Mouse (Mus musculus) right cerebral cortex, adult 2 months (tissue): ENCODE results near the gene Pom121.

ENCODE experiments used
- DNase-seq, 2 experiments: peaks; one replicate each; pipeline ENCODE4 v3.0.0; 2021 to 2022; ENCODE audit warnings: low spot score in 2 of 2

Gene Pom121

DNA sequence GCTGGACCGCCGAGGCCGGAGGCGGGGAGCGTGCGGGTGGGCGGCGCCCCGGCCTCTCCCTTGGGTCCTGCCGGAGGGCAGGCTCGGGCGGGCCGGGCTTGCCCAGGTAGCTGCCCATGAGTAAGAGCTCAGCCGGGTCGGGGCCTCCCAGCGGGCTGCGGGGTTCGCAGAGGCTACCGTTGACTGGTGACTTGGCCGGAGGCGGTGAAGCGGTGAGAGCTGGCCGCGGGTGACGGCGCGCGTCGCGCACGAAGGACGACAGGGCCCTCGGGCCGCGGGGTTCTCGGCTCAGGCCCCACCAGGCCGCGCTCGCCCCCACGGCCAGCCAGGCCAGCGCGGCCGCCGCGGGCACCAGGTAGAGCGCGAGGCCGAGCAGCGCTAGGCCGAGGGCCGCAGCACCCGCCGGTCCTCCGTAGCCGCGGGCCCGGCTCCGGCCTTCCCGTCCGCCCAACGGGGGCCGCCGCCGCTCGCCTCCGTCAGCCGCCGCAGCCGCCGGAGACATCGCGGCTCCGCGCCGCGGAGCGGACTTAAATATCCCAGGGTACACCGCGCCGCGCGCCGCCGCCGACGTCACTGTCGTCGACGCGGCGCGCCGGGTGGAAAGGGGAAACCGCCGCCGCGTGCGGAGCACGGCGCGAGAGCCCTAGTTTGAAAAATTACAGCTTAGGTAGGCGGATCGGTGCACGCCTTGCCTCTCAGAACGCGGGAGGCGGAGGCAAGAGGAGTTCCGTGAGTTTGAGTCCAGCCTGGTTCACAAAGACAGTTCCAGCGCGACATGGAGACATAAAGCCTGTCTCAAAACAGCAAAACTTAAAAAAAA is at the start of gene Pom121:
Gene Pom121, minus strand, starts transcription at position 543 of the 820 bp plus-strand sequence.
- DNase-seq, result peak; percentile 77 to 83

DNA sequence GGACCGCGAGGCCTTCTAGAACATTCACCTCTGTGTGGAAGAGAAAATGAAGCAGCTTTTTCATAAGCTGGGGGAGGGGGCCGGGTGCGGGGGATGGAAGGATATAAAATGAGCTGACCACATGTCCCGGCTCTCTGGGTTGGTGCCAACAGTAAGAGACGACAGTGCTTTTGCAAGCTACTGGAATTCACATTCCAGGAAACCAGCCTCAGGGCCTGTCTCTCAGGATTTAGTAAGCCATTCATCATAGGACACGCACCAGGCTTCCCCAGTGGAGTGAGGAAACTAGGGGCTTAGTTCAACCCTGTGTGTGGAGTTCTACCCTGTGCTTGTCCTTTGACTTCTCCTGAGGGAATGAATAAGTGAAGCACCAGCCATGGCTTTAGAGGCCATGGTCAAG is 48.1 kb upstream of the Pom121 start:
- DNase-seq, result no peak

DNA sequence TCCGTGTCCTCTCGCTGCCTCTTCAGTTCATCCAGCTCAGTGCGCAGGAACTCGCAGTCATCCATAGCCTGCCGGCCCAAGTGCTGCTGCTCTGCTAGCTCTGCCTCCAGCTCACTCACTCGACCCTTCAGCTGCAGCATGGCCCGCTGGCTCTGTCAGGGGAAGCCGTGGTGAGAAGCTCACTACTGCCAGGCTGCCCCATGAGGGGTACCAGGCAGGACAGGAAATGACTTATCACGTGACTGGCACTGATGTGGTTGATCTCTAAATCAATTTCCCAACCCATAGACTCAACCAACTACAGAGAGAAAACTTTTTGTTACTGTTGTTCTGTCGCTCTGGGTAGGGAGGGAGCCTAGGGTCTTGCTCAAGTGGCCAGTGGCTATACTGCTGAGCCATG is 40.7 kb upstream of the Pom121 start:
- no peak for DNase-seq

DNA sequence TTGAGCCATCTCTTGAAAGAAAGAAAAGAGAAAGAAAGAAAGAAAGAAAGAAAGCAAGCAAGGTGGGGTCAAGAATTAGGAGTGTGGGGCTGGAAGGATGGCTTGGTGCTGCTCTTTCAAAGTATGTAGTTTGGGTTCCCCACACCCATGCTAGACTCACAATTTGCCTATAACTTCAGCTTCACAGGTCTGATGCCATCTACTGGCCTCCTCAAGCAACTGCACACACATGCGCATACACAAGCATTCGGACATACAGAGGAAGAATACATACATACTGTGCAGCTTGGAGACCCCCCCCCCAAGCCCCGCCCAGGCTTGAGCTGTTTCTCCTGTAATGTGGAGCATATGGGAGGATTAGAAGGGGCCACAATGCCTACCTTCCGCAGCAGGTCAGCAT is 39.5 kb upstream of the Pom121 start:
- DNase-seq, result no peak

DNA sequence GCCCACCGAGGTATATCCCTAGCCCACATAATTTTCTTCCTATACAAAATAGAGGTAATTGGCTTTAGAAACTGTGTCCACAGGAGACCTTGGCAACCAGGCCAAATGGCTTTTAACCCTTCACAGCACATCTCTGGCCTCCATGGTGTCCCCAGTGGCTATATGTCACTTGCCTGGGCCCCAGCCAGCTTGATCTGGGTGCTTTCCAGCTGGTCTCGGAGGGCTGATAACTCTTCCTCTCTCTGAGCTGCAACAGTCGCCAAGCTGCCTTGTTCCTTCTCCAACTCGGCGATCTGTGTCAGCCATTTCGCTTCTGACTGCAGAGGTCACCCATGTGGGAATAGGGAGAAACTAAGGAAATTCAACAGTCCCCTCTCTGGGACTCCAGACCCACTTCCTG is 36.8 kb upstream of the Pom121 start:
- no peak for DNase-seq

- no peak for DNase-seq
These were observed 34.4 kb upstream of the Pom121 start for GRCm38 (mm10) chr5:135428786-135429185.

DNA sequence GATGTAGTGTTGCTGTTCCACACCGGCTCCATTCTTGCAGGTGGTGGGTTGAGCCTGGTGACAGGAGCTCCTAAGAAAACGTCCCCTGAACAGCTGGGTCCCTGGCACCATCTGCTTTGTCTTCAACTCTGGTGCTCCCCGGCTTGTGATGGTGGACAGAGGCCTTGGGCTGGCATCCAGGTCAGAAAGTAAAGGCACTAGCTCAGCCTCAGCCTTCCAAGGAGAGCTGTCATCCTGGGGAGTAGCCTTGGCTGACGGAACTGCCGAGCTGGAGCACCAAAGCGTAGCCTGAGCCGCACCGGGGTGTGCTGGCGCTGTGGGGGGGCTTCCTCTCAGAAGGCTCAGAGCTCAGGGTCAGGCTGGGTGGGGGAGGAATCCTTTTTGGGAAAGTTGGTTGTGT is 15.9 kb upstream of the Pom121 start:
- DNase-seq, result no peak

- DNase-seq, result no peak
These were observed 13.8 kb upstream of the Pom121 start for GRCm38 (mm10) chr5:135408114-135408513.

GRCm38 (mm10) chr5:135405437-135405836 is 11.1 kb upstream of the Pom121 start:
- no peak for DNase-seq

GRCm38 (mm10) chr5:135404623-135405022 is 10.3 kb upstream of the Pom121 start:
- DNase-seq, result peak; percentile 68 to 78

GRCm38 (mm10) chr5:135400244-135400643 is 5.9 kb upstream of the Pom121 start:
- DNase-seq, result peak; percentile 82 to 87

- no peak for DNase-seq
These were observed 5.0 kb upstream of the Pom121 start for GRCm38 (mm10) chr5:135399382-135399781.

DNA sequence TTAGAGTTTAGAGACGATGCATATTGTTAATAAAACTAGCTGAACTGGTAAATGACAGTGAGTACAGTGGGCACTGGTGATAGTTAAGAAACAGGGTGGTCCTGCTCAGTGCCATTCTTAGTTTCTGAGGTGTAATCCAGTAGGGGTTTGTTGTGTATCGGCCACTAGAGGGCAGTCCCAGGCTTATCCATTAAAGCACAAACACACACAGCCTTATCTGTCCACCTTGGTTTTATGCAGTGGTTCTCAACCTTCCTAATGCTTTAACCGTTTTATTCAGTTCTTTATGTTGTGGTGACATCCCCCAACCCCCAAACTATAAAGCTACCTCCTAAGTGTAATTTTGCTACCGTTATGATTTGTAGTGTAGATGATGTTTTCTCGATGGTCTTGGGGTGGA is 1.5 kb upstream of the Pom121 start:
- peak; percentile 46 to 47 for DNase-seq

- DNase-seq, result no peak
These were observed 10.6 kb downstream of the Pom121 start for GRCm38 (mm10) chr5:135383771-135384170.

DNA sequence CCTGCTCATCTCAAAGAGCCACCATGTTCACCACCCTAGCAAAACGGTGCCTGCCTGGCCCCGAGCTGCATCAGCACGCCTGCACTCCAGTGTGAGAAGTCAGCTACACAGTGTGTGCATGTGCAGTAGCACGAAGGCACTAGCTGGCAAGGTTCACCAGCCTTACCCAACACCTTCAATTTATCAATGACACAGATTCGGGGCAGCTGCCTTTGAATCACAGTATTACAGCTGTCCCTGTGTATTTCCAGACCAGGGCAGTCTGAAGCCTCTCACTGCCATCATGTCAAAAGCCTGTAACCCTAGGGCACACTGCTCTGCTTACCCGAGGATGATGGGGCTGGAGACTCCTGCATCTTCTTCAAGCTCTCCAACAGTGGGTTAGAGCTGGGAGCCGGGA is 11.6 kb downstream of the Pom121 start:
- DNase-seq, result no peak

- DNase-seq, result no peak
These were observed 12.9 kb downstream of the Pom121 start for GRCm38 (mm10) chr5:135381356-135381925.

DNA sequence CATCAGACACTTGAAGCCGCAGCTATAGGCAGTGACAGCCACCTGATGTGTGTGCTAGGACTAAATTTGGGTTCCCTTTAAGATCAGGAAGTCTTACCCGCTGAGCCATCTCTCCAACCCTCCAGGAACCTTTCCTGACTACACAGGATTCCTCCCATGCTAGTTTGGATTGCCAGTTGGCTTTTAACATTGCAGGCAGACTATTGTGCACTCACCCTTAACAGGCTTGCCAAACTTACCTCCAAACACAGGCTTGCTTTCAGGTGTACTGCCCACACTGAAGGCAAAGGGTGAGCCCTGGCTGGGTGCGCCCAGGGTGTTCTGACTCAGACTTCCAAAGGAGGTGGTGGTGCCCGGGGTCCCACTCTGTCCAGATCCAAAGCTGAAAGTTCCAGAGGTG is 13.7 kb downstream of the Pom121 start:
- DNase-seq, result no peak

DNA sequence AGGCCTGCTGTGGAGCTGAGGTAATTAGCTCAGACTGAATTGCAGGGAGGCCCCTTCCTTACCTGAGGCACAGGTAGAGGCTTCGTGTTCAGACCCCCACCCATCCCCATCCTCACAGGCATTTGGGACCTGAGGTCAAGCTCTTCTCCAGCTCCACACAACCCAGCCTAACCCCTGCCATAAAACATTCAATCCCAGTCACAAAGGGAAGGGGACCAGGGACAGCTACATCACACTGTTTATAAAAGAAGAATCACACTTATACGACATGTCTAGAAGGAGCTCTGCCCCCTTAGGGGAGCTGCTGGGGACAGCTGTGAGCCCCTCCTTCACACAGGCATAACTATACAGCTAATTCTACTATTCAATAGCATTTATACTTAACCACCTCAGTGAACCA is 18.0 kb downstream of the Pom121 start:
- no peak for DNase-seq

- no peak for DNase-seq
These were observed 19.2 kb downstream of the Pom121 start for GRCm38 (mm10) chr5:135375167-135375566.

DNA sequence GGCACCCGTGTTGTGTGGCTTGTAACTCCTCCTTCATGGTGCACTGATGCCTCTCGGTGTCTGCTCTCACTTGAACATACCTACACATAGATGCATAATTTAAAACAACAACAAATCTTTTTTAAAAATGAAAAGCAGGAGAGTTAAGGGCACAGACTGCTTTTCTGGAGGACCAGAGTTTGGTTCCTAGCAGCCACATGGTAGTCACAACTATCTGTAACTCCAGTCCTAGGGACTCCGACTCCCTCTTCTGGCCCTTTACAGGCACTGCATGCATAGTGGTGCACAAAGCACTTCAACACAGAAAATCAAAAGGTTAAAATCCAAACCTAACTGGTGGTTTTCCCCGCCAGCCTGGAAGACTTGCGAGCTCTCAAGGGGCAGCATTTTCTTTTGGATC is 20.7 kb downstream of the Pom121 start:
- no peak for DNase-seq

- no peak for DNase-seq
These were observed 23.2 kb downstream of the Pom121 start for GRCm38 (mm10) chr5:135371195-135371594.

DNA sequence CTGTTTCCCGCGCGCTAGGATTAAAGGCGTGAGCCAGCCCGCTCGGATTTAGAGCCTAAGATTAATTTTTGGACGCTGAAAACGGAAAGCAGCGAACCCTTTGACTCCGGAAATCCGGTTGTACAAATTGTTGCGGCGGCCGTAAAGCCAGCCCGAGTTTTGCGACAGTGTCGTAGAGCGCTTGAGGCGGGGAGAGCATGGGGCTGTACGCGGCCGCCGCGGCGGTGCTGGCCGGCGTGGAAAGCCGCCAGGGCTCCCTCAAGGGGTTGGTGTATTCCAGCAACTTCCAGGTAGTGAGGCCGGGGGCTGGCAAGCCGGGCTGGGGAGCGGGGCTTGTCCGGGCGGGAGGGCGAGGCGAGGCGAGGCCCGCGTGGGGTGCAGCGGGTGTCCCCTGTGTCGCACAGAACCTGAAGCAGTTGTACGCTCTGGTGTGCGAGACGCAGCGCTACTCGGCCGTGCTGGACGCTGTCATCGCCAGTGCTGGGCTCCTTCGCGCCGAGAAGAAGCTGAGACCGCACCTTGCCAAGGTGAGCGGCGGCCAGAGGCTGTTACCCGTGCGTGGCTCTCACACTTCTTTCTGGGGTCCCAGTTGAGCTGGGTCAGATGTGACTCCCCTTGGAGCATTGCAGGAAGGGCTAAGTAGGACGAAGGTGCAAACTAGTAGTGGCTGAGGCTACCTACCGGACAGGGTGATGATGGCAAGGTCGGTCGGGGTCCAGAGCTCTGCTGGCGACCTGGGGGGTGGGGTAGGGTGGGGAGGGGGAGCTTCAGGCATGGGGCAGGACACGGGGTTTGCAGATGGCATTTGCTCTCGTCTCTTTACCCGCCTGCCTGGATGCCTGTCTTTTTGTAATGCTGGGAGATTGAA is 24.3 kb downstream of the Pom121 start, which contains the start of gene Nsun5:
Gene Nsun5, plus strand, starts transcription at position 167 of the 868 bp plus-strand sequence.
- DNase-seq, result peak; percentile 95 to 99
